Mouse (Mus musculus) ovary, postnatal 36 days (tissue): Measurements from ENCODE around the gene Cyp2s1.
"Not testable (repeated sequence)": the region's sequence is repeated elsewhere in the genome, so short reads cannot be mapped to it uniquely, and the experiment has no call there.

ENCODE experiments used
- DNase-seq: peaks from one replicate; pipeline ENCODE4 v3.0.0; 2022; ENCODE audit warnings: low spot score, mixed read lengths

Cyp2s1 gene

DNA sequence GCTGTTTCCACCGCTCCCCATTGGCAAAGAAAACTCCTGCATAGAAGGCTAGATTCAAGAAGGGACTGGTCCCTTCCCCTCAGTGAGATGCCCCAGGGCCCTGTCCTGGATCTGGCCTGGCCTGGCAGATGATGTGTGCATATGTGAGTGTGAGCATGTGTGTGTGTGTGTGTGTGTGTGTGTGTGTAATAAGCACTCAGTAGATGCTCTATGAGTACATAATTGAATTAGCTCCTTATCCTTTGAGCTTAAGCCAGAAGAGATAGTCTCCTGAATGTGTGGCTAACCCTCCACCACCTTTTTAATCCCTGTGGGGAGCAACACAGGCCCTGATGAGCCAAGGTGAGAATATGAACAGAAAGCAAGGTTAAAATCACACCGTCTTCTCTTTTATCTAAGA, 5.0 kb downstream of the Cyp2s1 start:
- no peak for DNase-seq

DNA sequence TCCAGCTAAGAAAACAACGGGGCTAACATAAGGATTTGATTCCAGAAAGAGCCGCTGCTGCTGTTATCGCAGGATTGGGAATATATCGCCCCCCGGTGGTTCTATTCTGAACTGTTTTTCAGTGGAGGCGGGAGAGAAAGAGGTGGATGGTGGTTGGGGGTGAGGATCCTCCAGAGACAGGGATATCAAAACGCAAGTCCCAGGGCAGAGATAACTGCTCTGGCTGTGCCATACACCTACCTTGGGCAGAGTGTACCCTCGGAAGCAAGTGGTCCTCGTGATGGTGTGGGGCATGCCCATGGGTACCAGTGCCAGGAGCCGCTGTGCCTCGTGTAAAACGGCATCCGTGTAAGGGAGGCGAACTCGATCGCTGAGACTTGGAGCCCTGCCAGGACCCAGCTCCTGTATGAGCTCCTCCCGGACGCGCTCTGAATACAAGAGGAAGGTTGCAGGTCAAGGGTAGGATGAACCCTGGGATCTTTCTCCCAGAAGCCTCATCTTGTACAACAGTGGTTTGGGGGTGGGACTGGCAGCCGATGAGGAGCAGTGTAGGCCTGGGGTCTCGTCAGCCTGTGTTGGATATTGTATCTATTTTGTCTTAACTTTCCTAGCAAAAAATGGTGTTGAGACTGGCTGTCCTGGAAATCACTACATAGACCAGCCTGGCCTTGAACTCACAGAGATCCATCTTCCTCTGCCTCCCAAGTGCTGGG, 10.9 kb downstream of the Cyp2s1 start:
- DNase-seq = peak; percentile 58

DNA sequence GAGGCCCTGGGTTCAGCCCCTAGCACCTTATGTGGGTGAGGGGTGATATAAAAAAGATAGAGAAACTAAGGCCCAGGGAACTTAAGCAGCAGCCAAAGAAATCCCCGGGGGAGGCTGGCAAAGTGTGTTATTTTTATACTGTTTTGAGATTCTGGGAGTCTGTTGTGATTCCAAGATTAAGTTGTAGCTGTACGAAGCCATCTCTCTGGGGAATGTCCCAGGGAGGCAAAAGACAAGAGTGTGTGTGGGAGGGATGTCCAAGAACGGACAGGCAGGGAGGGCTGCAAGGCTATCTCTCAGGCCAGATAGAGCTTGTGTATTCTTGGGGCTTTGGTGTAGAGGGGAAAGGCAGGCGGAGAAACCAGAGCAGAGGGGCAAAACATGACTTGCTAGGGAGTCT, 11.9 kb downstream of the Cyp2s1 start:
- DNase-seq = no peak

DNA sequence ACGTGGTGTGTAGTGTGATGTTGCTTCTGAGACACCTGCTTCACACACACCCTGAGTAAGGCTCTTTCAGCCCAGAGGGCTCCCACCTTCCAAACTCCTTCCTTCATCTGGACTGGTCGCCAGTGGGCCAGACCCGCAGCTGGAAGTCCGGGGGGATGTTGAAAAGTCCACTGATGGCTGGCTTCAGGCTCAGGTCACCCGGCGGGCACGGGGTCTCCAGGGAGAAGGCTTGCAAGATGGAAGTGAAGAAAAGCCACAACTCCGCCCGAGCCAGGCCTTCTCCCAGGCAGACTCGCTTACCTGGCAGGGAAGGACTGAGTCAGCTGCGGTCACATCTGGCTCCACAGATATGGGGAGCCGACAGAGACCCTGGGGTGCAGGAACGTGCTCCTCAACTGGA, 13.3 kb downstream of the Cyp2s1 start:
- no peak for DNase-seq

DNA sequence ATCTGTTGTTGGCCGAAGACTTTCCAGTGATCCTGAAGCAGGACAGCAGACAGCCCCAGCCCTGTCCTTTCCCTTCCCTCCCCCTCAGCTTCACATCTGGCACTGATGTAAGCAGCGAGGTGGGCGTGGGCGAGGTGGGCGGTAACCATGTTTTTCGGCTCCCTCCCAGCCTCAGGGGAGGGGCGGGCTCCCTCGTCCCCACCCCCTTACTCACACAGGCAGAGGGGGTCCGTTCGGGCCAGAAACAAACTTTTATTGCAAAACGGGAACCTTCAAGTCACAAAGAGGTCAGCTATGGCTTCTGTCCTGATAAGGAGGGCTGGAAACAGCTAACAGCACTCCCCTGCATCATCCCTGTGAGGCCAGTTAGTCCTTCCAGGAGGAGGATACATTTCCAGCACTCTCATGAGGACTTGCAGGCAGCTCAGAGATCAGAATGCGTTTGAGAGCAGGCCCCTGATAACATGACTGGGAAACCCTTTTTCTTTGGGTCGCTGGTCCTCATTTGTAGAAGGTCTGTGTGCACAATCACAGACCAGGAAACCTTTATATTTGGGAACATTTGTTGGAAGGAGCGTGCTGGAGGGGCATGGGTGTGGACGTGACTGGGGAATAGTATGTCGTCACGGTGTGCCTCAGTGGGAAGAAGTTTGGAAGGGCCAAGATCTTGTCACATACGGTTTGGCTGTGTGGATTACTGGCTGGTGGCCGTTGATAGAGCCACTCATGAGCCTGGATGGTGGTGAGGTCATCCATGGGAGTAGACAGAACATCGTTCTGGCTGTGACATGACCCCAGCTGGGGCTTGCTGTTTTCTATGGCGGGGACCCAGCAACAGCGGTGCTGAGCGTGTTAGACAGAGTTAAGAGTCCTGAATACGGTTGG, 14.2 kb downstream of the Cyp2s1 start:
- peak; percentile 78 for DNase-seq

DNA sequence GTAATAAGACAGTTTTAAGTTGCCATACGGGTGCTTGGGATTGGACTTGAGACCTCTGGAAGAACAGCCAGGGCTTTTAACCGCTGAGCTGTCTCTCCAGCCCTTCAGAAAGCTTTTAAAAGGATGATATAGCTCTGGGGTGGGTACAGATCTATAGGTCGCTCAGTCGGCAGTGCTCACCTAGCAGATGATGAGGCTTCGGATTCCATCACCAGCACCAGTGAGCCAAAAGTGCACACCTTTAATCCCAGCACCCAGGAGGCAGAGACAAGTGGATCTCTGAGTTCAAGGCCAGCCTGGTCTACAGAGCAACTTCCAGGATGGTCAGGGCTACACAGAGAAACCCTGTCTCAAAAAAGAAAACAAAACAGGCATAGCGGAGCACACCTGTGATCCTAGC, 15.7 kb downstream of the Cyp2s1 start:
- DNase-seq = no peak

DNA sequence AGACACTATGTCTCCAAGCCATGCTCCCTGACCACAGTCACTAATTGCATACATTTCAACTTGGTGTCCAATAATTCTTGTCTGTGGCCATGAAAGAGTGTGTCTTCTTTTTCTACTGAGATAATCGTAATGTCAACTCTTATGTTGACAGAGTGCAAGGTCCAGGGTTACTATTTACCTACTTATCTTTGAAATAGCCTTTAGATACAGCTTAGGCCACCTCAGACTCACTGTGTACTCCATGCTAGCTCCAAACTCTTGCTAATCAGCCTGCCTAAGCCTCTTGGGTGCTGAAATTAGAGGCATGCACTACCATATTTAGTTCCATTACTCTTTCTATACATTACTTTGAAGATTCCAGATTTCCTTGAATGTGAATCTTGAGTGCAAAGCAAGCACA, 17.3 kb downstream of the Cyp2s1 start:
- DNase-seq = no peak

DNA sequence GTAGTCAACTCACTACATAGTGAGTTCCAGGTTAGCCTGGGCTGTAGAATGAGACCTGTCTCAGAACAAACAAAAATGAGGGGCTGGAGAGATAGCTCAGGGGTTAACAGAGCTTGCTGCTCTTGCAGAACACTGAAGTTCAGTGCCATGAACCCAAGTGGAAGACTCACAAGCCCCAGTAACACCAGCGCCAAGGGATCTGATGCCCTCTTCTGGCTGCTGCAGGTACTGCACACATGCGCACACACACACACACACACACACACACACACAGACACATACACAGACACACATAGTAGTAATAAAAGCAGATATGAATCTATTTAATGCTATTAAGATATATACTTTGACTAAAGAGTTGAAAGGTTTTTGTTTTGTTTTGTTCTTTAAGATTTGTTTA, 18.2 kb downstream of the Cyp2s1 start:
- no peak for DNase-seq

DNA sequence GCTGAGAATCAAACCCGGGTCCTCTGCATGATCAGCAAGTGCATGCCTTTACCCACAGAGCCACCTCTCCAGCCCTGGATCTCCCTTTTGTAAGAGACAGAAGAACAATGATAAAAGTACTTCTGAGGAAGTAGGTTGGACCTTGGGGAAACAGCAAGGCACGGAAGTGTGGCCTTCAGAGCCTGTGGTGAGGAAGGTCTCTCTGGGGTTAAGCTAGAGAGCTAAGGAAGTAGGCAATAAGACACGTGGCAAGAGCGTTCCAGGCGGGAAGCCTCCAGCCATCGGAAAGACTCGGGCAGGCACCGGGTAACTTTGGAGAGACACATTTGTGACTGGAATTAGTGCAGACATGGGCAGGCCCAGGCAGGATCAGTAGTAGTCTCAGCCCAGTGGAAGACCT, 21.9 kb downstream of the Cyp2s1 start:
- DNase-seq = no peak

DNA sequence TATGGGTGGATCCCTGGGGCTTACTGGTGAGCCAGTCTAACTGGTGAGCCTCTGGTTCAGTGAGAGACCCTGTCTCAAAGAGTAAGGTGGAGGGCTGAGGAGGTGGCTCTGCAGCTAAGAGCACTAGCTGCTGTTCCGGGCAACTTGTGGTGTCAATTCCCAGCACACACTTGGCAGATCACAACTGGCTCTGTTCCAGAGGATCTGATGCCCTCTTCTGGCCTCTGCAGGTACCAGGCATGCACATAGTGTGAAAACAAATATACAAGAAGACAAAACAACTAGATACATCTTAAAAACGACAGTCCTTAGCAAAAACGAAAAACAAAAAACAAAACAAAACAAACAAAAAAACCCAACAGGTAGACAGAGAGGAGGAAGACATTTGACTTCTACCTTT, 23.0 kb downstream of the Cyp2s1 start:
- DNase-seq = no peak

DNA sequence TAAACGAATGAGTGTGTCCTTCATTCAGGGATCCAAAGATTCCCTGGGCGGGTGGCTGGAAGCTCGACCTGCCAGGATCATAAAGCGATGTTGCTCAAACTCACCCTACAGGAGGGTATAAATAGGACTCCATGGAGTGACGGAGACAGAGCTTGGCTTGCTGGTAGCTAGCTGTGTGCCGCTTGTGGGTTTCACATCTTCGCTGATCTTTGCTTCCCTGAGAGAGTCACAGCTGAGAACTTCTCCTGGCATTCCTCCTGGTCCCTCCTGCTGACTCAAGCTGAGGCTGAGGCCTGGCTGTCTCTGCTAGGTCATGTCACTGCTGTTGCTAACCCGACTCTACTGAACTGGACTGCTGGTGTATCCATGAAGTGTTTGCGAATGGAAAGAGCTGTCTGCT, 23.7 kb downstream of the Cyp2s1 start:
- DNase-seq = not testable (repeated sequence)

DNA sequence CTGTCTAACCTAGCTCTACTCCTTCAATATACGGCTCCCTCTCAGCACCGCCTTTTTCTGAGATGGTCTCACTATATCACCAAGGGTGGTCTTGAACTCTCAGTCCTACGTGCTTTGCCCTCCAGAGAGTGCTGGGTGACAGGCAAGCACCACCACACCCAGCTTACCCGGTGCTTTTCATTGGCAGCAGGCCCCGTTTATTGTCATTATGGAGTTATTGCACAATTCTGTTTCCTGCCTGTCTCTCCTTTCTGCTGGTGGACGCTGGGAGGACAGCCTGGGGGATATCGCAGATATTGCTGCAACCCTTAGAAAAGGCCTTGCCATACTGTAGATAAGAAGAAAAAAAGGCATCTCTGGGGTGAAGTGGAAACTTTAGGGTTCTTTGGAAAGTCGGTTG, 26.1 kb downstream of the Cyp2s1 start:
- no peak for DNase-seq

DNA sequence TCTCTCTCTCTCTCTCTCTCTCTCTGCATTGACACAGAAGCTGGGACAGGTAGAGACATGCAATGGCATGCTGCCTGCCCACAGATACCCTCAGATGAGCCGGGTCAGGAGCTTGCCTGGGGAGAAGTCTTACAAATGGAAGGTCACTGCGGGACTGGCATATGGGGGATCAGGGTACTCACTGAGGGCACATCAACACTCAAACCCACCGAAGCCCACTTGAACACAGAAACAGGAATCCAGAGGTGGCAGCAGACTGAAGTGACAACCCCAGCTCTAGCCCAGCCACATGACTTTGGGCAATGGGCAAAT, 27.6 kb downstream of the Cyp2s1 start:
- DNase-seq = no peak

DNA sequence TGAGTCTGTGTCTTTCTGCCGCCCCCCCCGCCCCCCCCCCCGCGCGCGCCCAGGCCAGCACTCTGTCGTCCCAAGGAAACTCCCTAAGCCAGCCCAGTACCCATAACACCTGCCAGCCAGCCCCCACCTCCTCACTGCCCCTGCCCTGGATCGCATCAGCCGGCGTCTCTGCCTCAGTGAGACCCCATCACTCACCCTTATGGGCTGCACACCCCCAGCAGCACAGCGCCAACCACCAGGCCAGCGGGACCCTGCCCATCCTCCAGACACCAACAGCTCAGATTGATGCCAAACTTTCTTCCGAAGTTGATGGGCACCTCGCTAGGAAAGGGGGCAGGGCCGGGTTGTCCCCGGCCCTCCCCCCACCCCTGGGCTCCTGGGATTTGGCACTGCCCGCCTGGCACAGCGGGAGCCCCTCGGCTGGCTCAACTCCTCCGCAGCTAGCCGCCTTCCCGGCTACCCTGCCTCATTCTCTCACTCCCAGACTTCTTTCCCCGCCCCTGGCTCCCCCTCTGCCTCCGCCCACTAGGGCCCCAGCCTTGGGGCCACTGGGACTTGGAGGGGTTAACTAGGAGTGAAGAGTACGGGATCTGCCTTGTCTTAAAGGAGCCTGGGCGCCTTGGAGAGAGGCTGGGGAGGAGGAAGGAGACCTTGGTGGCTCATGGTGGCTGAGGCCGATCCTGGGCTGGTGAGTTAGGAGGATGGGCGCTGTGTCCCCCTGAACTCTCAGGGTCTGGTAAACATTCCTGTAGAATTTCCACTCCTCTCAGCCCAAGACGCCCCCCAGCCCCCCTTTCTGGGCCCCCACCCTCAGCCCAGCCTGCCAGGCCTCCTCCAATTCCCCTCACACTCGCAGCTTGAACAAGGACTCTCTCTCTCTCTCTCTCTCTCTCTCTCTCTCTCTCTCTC, 28.2 kb downstream of the Cyp2s1 start, which contains the start of gene Axl:
Gene Axl, minus strand, starts transcription at position 486 of the 909 bp plus-strand sequence.
- peak; percentile 82 for DNase-seq

DNA sequence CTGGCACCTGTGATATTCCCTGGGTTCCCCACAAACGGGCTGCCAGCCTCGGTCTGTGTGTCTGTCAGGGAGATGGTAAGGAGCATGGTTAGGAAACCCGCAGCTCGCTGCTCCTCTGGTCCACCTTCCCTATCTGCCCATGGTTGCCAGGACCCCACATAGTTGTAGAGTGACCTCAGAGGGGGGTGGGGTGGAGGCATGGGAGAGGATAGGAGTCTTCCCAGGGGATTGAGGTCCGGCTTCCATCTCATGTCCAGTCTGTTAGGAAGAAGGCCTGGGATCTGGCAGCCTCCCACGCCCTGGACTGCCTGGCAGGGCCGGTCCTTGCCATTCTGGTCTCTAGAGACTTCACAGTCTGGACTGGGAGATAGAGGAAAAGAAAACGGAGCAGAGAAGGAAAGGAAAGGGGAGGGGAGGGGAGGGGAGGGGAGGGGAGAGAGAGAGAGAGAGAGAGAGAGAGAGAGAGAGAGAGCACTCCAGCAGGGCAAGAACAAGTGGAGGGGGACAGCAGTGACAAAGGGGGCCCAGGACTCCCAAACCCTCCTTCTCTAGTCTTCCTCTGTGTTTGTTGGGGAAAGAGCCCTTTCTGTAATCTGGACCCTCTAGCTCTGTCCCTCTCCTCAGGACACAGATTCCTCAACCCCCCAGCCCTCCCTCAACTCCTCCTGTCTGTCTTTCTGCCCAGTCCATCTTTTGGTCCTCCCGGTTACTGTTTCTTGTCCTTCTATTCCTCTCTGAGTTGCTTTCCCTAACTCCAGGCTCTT, 29.1 kb downstream of the Cyp2s1 start:
- DNase-seq = no peak

DNA sequence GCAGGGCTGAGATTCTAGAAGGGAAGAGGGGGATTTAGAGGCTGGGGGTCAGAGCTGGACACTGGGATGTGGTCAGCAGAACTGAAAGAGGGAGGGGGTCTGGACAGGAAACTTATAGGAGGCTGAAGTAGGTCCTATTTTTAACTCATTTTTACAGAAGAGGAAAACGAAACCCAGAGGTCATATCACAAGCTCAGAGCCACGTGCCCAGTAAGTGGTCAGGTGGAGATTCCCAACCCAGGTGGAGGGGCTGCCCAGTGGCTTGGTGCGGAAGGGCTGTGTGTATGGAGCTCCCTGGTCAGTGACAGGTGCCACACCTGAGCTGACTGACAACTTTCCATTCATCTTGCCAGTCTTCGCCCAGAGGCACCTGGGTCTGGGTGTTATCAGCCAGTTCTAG, 29.7 kb downstream of the Cyp2s1 start:
- no peak for DNase-seq

DNA sequence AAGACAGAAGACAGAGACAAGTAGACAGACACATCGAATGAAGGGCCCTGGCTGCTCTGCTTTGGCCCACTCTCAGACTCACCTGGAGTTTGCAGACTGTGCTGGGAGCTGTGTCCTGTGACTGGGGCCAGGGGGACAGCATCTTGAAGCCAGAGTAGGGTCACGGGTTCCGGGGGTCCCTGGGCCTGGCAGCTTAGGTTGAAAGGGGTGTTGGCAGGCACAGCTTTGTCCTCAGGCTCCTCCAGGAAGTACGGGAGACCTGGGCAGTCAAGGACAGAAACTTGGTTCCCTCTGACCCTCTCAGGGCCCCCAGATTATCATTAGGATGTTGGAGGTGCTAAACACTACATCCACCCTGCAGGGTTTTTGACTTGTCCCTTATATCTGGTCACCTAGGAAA, 31.0 kb downstream of the Cyp2s1 start:
- DNase-seq = no peak

DNA sequence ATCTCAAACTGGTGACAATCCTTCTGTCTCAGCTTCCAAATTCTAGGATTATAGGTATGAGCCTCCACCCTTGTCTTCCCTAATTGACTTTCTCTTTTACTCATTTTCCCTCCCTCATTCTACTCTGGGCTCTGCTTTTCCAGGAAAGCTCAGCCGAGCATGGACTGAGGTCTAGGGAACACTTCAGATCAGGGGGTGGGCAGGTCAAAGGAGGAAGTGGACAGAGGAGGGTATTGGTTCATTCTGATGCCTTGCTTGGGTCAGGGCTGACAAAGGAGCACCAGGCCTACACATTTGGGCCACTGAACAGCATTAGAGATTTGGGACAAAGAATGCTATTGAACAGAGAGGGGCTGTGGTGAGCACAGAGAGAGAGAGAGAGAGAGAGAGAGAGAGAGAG, 31.9 kb downstream of the Cyp2s1 start:
- DNase-seq = no peak

DNA sequence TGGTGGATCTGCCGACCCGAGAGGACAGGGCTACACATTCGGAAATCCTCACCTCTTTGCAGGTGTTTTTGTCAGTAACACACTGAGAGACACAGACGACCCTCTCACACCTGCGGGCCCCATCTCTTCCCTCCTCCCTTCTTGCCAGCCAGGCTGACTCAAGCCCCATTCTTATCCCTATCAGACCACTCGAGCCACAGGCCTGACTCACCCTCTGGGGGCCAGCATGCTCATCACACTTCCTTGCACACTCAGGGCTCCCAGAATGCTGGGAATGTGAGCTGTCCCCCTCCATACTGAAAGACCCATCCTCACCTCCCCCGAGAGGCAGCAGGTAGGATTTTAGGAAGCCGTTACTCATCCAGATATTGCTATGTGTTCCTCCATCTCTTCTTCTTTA, 33.0 kb downstream of the Cyp2s1 start:
- DNase-seq = no peak

DNA sequence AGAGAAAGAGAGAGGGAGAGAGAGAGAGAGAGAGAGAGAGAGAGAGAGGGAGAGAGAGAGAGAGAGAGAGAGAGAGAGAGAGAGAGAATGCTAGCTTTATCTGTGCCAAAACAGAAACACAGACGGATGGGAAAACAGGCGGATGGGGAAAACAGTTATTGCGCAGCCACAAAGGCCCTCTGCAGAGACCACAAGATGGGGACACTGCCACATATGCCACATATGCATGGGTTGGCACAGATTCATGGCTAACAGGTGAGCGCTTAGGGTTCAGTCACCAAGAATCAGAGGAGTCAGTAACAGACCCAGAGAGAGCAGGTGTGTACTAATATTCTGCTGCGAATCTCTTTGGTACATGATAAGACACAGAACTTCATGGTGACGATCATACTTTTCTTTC, 34.0 kb downstream of the Cyp2s1 start:
- DNase-seq = no peak

DNA sequence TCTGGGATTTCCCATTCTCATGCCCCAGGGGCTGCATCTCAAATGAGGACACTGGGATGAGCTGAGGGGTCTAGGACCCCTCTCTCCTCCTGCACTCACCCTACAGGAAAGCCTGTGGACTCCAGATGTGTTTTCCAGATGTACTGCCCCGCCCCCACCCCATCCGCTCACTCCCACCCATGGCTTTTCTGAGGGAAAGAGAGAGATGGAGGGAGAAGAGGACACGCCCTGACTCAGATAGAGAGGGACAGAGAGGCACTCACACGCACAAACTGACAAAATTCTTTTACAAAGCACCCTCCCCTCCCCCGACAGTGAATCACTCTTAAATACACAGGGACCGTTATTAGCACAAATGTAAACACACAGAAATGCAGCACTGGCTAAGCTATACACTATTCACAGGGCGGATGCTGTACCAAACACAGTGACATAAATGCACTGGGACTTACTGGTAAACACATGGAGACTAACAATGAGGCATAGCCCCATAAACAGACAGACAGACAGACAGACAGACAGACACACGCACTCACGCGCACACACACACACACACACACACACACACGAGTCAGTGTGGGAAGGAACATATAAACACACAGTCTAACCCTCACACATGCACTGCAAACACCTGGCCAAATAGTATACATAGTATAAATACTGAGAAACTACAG, 34.6 kb downstream of the Cyp2s1 start:
- DNase-seq = no peak
